Comparison of ENCODE assay signal across 20 mouse cellular contexts in the genomic region with DNA sequence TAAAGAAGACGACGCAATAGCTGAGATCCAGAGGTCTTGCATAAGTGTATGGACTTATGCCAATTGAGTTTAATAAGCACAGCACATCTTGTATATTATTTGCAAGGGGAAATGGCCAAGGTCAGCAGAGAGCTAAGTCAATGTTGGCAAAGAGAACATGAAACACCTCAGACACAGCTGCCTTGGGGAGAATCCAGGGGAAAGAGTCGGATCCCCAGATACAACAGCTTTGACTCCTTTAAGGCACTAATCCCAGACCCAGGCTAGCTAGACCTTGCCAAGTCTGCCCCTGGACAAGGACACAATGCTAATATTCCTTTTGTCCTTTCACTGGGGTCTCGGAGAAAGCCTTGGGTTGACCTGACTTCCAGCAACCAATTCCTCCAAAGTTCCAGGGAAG.
DNase-seq lines count a peak whose midpoint lies in the region.
"Had no signal": no experiment of that assay in that cellular context is flagged by ENCODE, and none has a peak within 500 bp of the region (broad histone marks: within the 10 kb centered on the region; RNA-seq: fewer than 3 reads in every experiment).

No protein-coding gene starts in this region.

- DNase-seq in heart, adult 18-20 months = peak; percentile 37 to 64
- DNase-seq in heart, embryonic 10.5 days (ENCODE audit: low spot score) = no peak
- DNase-seq in gastrocnemius, adult 8-10 months (ENCODE audit: low spot score in 2 of 2) = peak; percentile 7 to 13
- peak; percentile 10 for DNase-seq in gastrocnemius, postnatal 14 days
- peak; percentile 17 for DNase-seq in lung, postnatal 10 days
- DNase-seq in cerebellum, adult 18-20 months = no peak
- DNase-seq in cerebellum, adult 9-11 months = no peak
- DNase-seq: adrenal gland, adult 2 months; cerebellum, postnatal 25 days; embryo, embryonic 11 days; forebrain, postnatal 0 days; kidney, adult 2 months; kidney, postnatal 14 days; thymus, adult 2 months had no signal

- no peak overlapping the region for H3K4me3 ChIP-seq in heart, embryonic 10.5 days
- H3K4me3 ChIP-seq: forebrain, embryonic 10.5 days; hindbrain, embryonic 12.5 days; liver, embryonic 12.5 days; lung, embryonic 15.5 days; midbrain, embryonic 15.5 days; myocyte had no signal

- no peaks in the 10 kb centered on the region for H3K9me3 ChIP-seq in heart, embryonic 10.5 days
- H3K9me3 ChIP-seq: forebrain, embryonic 10.5 days; hindbrain, embryonic 12.5 days; liver, embryonic 12.5 days; lung, embryonic 15.5 days; midbrain, embryonic 15.5 days had no signal

- intact Hi-C loops in gastrocnemius, postnatal 14 days (cut with DNase I; ENCODE audit: low total_unique reads) = no loop called here

- no peaks in the 10 kb centered on the region for H3K4me1 ChIP-seq in heart, embryonic 10.5 days
- H3K4me1 ChIP-seq: forebrain, embryonic 10.5 days; liver, embryonic 12.5 days; midbrain, embryonic 15.5 days had no signal

- no peaks in the 10 kb centered on the region for H3K36me3 ChIP-seq in heart, embryonic 10.5 days
- H3K36me3 ChIP-seq: forebrain, embryonic 10.5 days; hindbrain, embryonic 12.5 days; liver, embryonic 12.5 days; lung, embryonic 15.5 days; midbrain, embryonic 15.5 days had no signal

- H3K27ac ChIP-seq in heart, embryonic 10.5 days = no peak overlapping the region
- H3K27ac ChIP-seq: forebrain, embryonic 10.5 days; hindbrain, embryonic 12.5 days; liver, embryonic 12.5 days; lung, embryonic 15.5 days; midbrain, embryonic 15.5 days had no signal

- H3K27me3 ChIP-seq in heart, embryonic 10.5 days (ENCODE audit: insufficient read depth, poor library complexity, severe bottlenecking) = no peaks in the 10 kb centered on the region
- H3K27me3 ChIP-seq: hindbrain, embryonic 12.5 days; liver, embryonic 12.5 days; lung, embryonic 15.5 days; midbrain, embryonic 15.5 days had no signal

- 87% methylated on average over 4 of the region's 4 CpGs for WGBS in heart, embryonic 10.5 days

Comparison
In these comparisons a context has a peak if more than half of its experiments do, and no peak if none do; other contexts are left out.
1. DNase-seq: peak in heart, adult 18-20 months (2 of 2), gastrocnemius, adult 8-10 months (2 of 2), gastrocnemius, postnatal 14 days (single experiment) and lung, postnatal 10 days (single experiment); none in heart, embryonic 10.5 days (single experiment), cerebellum, adult 18-20 months (0 of 2) and cerebellum, adult 9-11 months (single experiment).